Mouse (Mus musculus) small intestine, adult 2 months (tissue): Measurements from ENCODE around the gene Pmvk. TPM values are rescaled to one million over a fixed set of nuclear protein-coding genes. Genes with fewer than 3 reads are reported as not detected.

Experiments used
- H3K27ac ChIP-seq: fragments of 200-500 bp; 2 replicates; pipeline ENCODE4 v1.5.1; 2012; ENCODE audit warnings: low read depth, low read length, control low read depth, inconsistent platforms; ENCODE audit not compliant: insufficient read depth
- H3K27me3 ChIP-seq: fragments of 200-500 bp; 2 replicates; pipeline ENCODE4 v1.6.1; 2012; ENCODE audit warnings: mild to moderate bottlenecking, moderate library complexity, low read length, inconsistent platforms; ENCODE audit not compliant: control insufficient read depth, insufficient read depth
- H3K36me3 ChIP-seq: fragments of 200-500 bp; 2 replicates; pipeline ENCODE4 v1.6.1; 2012; ENCODE audit warnings: mild to moderate bottlenecking, low read length, control low read depth, inconsistent platforms; ENCODE audit not compliant: control insufficient read depth, insufficient read depth
- H3K4me1 ChIP-seq: fragments of 200-500 bp; 2 replicates; pipeline ENCODE4 v1.6.1; 2012; ENCODE audit warnings: low read length, inconsistent platforms, mixed read lengths; ENCODE audit not compliant: control insufficient read depth, insufficient read depth, insufficient read length
- H3K4me3 ChIP-seq: fragments of 200-500 bp; 2 replicates; pipeline ENCODE4 v1.5.1; 2012; ENCODE audit warnings: low read depth, mild to moderate bottlenecking, control low read depth, inconsistent platforms, low read length, moderate library complexity
- CTCF ChIP-seq: fragments of 200-500 bp; IDR thresholded peaks from 2 replicates; pipeline ENCODE4 v1.5.1; 2012; ENCODE audit warnings: low read depth, mild to moderate bottlenecking, control low read depth, inconsistent platforms, low read length, moderate library complexity, mixed read lengths; ENCODE audit not compliant: insufficient replicate concordance, insufficient read length; ENCODE audit errors: extremely low read depth
- POLR2A ChIP-seq: fragments of 200-500 bp; IDR thresholded peaks from 2 replicates; pipeline ENCODE4 v1.6.1; 2012; ENCODE audit warnings: low read depth, mild to moderate bottlenecking, control low read depth, inconsistent platforms, low read length, moderate library complexity
- WGBS: fragments of 180-500 bp; shearing (Covaris S2); methylation state at CpG from one replicate; pipeline ENCODE4 v1.1.7; 2018; 5-methylcytosine and 5-hydroxymethylcytosine counted together
- polyA plus RNA-seq: library from polyadenylated mRNA; depleted of rRNA; stranded (reverse); fragments of >200 nt; gene quantifications from 2 replicates; pipeline ENCODE4 v1.2.3, GENCODE M21; 2012; rRNA removed

Gene Pmvk
- polyA plus RNA-seq, 1 experiment, result 18.3 TPM

DNA sequence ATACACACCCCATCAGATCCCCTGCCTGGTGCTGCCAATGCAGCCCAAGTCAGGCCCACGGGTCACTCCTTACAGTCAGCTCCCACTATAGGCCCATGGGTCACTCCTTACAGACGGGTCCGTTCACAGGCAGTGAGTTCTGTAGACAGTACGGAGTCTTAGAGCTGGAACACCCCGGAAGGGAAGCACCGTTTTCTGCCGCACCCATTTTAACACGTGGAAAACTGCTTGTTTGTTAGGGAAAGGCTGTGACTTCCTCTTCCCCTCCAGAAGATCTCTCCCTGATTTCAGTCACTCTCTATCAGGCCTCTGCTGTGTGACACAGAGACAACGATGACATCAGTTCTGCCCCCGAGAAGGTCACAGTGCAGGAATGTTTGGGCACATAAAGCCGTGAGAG is 61.1 kb downstream of the Pmvk start:
- no peak for TF ChIP-seq CTCF
- TF ChIP-seq POLR2A, result no peak

GRCm38 (mm10) chr3:89516321-89516720 is 62.0 kb downstream of the Pmvk start:
- TF ChIP-seq CTCF, result no peak
- no peak for TF ChIP-seq POLR2A
- H3K27me3 ChIP-seq, result peaks cover 10% of the 10 kb centered on the region
- WGBS, result 90% methylated on average over 5 of the region's 5 CpGs
- peaks cover 11% of the 10 kb centered on the region for H3K4me1 ChIP-seq
- no peak overlapping the region for H3K27ac ChIP-seq
- H3K4me3 ChIP-seq, result no peak overlapping the region
- no peaks in the 10 kb centered on the region for H3K36me3 ChIP-seq

More for the DNA sequence above, 61.1 kb downstream of the Pmvk start:
- peaks cover 7% of the 10 kb centered on the region for H3K4me1 ChIP-seq
- no peak overlapping the region for H3K27ac ChIP-seq
- H3K36me3 ChIP-seq, result no peaks in the 10 kb centered on the region
- peaks cover 4% of the 10 kb centered on the region for H3K27me3 ChIP-seq
- 43% methylated on average over 11 of the region's 11 CpGs for whole genome bisulfite sequencing
- H3K4me3 ChIP-seq, result no peak overlapping the region

Other genes starting within 250 kb of the Pmvk start
- gene Thbs3, start 239.4 kb upstream of the Pmvk start, polyA plus RNA-seq, result 10.5 and 16.0 TPM in 2 replicates
- 92.5 and 181 TPM in 2 replicates for gene Mtx1, start 227.5 kb upstream of the Pmvk start, polyA plus RNA-seq
- gene Muc1, start 225.5 kb upstream of the Pmvk start, polyA plus RNA-seq, result 0.76 and 139 TPM in 2 replicates
- 120 and 182 TPM in 2 replicates for gene Krtcap2, start 208.6 kb upstream of the Pmvk start, polyA plus RNA-seq
- gene Trim46, start 208.2 kb upstream of the Pmvk start, polyA plus RNA-seq, result 4.3 and 8.7 TPM in 2 replicates
- 357 and 440 TPM in 2 replicates for gene Dpm3, start 195.2 kb upstream of the Pmvk start, polyA plus RNA-seq
- gene Slc50a1, start 184.0 kb upstream of the Pmvk start, polyA plus RNA-seq, result 81.6 and 97.3 TPM in 2 replicates
- gene Efna1, start 173.4 kb upstream of the Pmvk start, polyA plus RNA-seq, result 46.1 and 122 TPM in 2 replicates
- 3.9 and 7.0 TPM in 2 replicates for gene Efna3, start 131.6 kb upstream of the Pmvk start, polyA plus RNA-seq
- gene Efna4, start 116.5 kb upstream of the Pmvk start, polyA plus RNA-seq, result 11.6 and 20.0 TPM in 2 replicates
- gene Adam15, start 104.5 kb upstream of the Pmvk start, polyA plus RNA-seq, result 48.9 and 70.7 TPM in 2 replicates
- gene Dcst2, start 92.6 kb upstream of the Pmvk start, polyA plus RNA-seq, result 0.93 and 1.2 TPM in 2 replicates
- 2.0 and 9.1 TPM in 2 replicates for gene Dcst1, start 89.3 kb upstream of the Pmvk start, polyA plus RNA-seq
- 97.8 and 262 TPM in 2 replicates for gene Zbtb7b, start 59.8 kb upstream of the Pmvk start, polyA plus RNA-seq
- gene Lenep, start 51.7 kb upstream of the Pmvk start, polyA plus RNA-seq, result 0.85 TPM in 1 of 2 replicates, not detected in the other
- 22.1 and 36.1 TPM in 2 replicates for gene Flad1, start 42.7 kb upstream of the Pmvk start, polyA plus RNA-seq
- gene Cks1b, start 36.2 kb upstream of the Pmvk start, polyA plus RNA-seq, result 6.2 and 13.7 TPM in 2 replicates
- gene Shc1, start 36.1 kb upstream of the Pmvk start, polyA plus RNA-seq, result 33.6 and 63.5 TPM in 2 replicates
- gene Pygo2, start 24.3 kb upstream of the Pmvk start, polyA plus RNA-seq, result 61.7 and 87.5 TPM in 2 replicates
- 26.8 and 36.5 TPM in 2 replicates for gene Pbxip1, start 17.8 kb upstream of the Pmvk start, polyA plus RNA-seq
- 3.3 and 4.6 TPM in 2 replicates for gene Kcnn3, start 65.6 kb downstream of the Pmvk start, polyA plus RNA-seq